35 mouse cellular contexts compared by ENCODE assay signal in the genomic region with DNA sequence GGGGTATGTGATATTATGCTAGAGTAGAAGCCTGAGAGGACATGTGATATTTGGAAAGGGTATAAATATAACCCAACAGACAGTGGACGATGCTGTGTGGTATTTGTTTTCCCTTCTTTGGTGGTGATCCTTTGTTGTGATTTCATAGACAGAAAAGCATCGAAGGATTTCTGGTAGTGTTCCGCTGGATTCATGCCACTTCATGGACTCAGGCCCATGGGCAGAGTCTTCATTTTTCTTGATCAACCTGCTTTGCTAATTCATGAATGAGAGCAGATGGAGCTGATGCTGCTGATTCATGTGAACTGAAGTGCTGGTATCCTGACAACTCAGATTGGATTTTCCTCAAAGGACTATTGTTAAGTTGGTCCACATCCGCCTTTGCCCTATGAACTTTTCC.
"Had no signal": no experiment of that assay in that cellular context is flagged by ENCODE, and none has a peak within 500 bp of the region (broad histone marks: within the 10 kb centered on the region; RNA-seq: fewer than 3 reads in every experiment).

No protein-coding gene starts in this region.

- DNase-seq: heart, postnatal 10 days; heart, postnatal 14 days; heart, postnatal 36 days; heart, postnatal 4 days; kidney, adult 11 months; kidney, adult 18-20 months; kidney, adult 2 months; kidney, adult 8-10 months; kidney, adult 9 months; kidney, postnatal 10 days; kidney, postnatal 14 days; kidney, postnatal 25 days; kidney, postnatal 36 days; kidney, postnatal 4 days; layer of hippocampus, adult 9-11 months; layer of hippocampus, postnatal 36 days had no signal

- H3K27me3 ChIP-seq: heart, embryonic 12.5 days; heart, embryonic 13.5 days; heart, embryonic 15.5 days; hindbrain, embryonic 12.5 days; hindbrain, embryonic 13.5 days; hindbrain, embryonic 15.5 days; intestine, embryonic 15.5 days; kidney, embryonic 15.5 days had no signal

- H3K4me1 ChIP-seq: heart, embryonic 12.5 days; heart, embryonic 13.5 days; heart, embryonic 15.5 days; hindbrain, embryonic 10.5 days; hindbrain, embryonic 12.5 days; hindbrain, embryonic 13.5 days; hindbrain, embryonic 15.5 days; intestine, embryonic 15.5 days; kidney, embryonic 15.5 days had no signal

- H3K36me3 ChIP-seq: heart, embryonic 12.5 days; heart, embryonic 13.5 days; heart, embryonic 15.5 days; hindbrain, embryonic 10.5 days; hindbrain, embryonic 12.5 days; hindbrain, embryonic 13.5 days; hindbrain, embryonic 15.5 days; intestine, embryonic 15.5 days; kidney, embryonic 15.5 days had no signal

- H3K27ac ChIP-seq: heart, embryonic 13.5 days; heart, embryonic 15.5 days; hindbrain, embryonic 10.5 days; hindbrain, embryonic 12.5 days; hindbrain, embryonic 13.5 days; hindbrain, embryonic 14.5 days; hindbrain, embryonic 15.5 days; hindbrain, postnatal 0 days; intestine, embryonic 15.5 days; kidney, embryonic 15.5 days; kidney, postnatal 0 days; layer of hippocampus, adult 2 months; left cerebral cortex, adult 2 months had no signal

- ATAC-seq: hindbrain, embryonic 16.5 days; hindbrain, postnatal 0 days; inflammation-experienced regulatory T-cells, adult 6 months; intestine, embryonic 15.5 days; intestine, embryonic 16.5 days; intestine, postnatal 0 days had no signal

- H3K9ac ChIP-seq: heart, embryonic 12.5 days; heart, embryonic 13.5 days; heart, embryonic 15.5 days; hindbrain, embryonic 12.5 days; hindbrain, embryonic 13.5 days; hindbrain, embryonic 14.5 days; hindbrain, embryonic 15.5 days; intestine, embryonic 15.5 days; kidney, embryonic 15.5 days had no signal

- H3K9me3 ChIP-seq: heart, embryonic 12.5 days; heart, embryonic 15.5 days; hindbrain, embryonic 10.5 days; hindbrain, embryonic 12.5 days; hindbrain, embryonic 13.5 days; hindbrain, embryonic 15.5 days; intestine, embryonic 15.5 days; kidney, embryonic 15.5 days had no signal

- H3K4me2 ChIP-seq: heart, embryonic 11.5 days; heart, embryonic 12.5 days; heart, embryonic 13.5 days; heart, embryonic 15.5 days; hindbrain, embryonic 12.5 days; hindbrain, embryonic 13.5 days; hindbrain, embryonic 14.5 days; hindbrain, embryonic 15.5 days; intestine, embryonic 15.5 days; kidney, embryonic 15.5 days had no signal

- H3K4me3 ChIP-seq: heart, embryonic 12.5 days; heart, embryonic 13.5 days; heart, embryonic 15.5 days; hindbrain, embryonic 10.5 days; hindbrain, embryonic 12.5 days; hindbrain, embryonic 13.5 days; hindbrain, embryonic 15.5 days; intestine, embryonic 15.5 days; kidney, embryonic 15.5 days; layer of hippocampus, adult 2 months; left cerebral cortex, adult 2 months had no signal
